Mouse (Mus musculus) embryonic facial prominence, embryonic 14.5 days (tissue): ENCODE measurements around the gene Olfm2. TPM values are rescaled to one million over a fixed set of nuclear protein-coding genes. Genes with fewer than 3 reads are reported as not detected.

ENCODE experiments used
- ATAC-seq: fragments of 200-750 bp; cut with Nextera tagmentation; 2 replicates; pipeline ENCODE4 v1.8.0; 2017; ENCODE audit warnings: low read depth, moderate number of reproducible peaks, moderate TSS enrichment
- DNase-seq: peaks from one replicate; pipeline ENCODE4 v3.0.0-alpha.2; 2015; ENCODE audit warnings: low spot score
- H3K27ac ChIP-seq: fragments of 300-500 bp; sonication (generic); replicated peaks from 2 replicates; pipeline ENCODE4 v1.5.1; 2014; ENCODE audit warnings: low read depth, mild to moderate bottlenecking, low read length, moderate library complexity
- H3K27me3 ChIP-seq: fragments of 300-500 bp; sonication (generic); replicated peaks from 2 replicates; pipeline ENCODE4 v1.6.1; 2014; ENCODE audit warnings: low read length; ENCODE audit not compliant: control insufficient read depth, insufficient read depth
- H3K36me3 ChIP-seq: fragments of 300-500 bp; sonication (generic); 2 replicates; pipeline ENCODE4 v1.6.1; 2014; ENCODE audit warnings: low read length, mixed read lengths; ENCODE audit not compliant: control insufficient read depth, insufficient read depth
- H3K4me1 ChIP-seq: fragments of 300-500 bp; sonication (generic); 2 replicates; pipeline ENCODE4 v1.6.1; 2014; ENCODE audit warnings: antibody characterized with exemption, low read length; ENCODE audit not compliant: control insufficient read depth, insufficient read depth
- H3K4me2 ChIP-seq: fragments of 300-500 bp; sonication (generic); 2 replicates; pipeline ENCODE4 v1.6.1; 2014; ENCODE audit warnings: low read depth, mild to moderate bottlenecking, low read length, moderate library complexity, mixed read lengths
- H3K4me3 ChIP-seq: fragments of 300-500 bp; sonication (generic); 2 replicates; pipeline ENCODE4 v1.5.1; 2014; ENCODE audit warnings: low read depth, mild to moderate bottlenecking, low read length
- H3K9ac ChIP-seq: fragments of 300-500 bp; sonication (generic); 2 replicates; pipeline ENCODE4 v1.6.1; 2014; ENCODE audit warnings: low read depth, mild to moderate bottlenecking, low read length, moderate library complexity, mixed read lengths
- H3K9me3 ChIP-seq: fragments of 300-500 bp; sonication (generic); 2 replicates; pipeline ENCODE4 v1.6.1; 2016; ENCODE audit warnings: low read length; ENCODE audit not compliant: control insufficient read depth
- WGBS: fragments of 180-500 bp; shearing (Covaris S2); extraction: QIAGEN DNeasy Blood & Tissue Kit; methylation state at CpG from one replicate; pipeline ENCODE4 v1.1.7; 2014; 5-methylcytosine and 5-hydroxymethylcytosine counted together
- polyA plus RNA-seq: library from polyadenylated mRNA; unstranded; fragments of >200 nt; fragmentation: Nextera tagmentation; extraction: Ambion mirVana; gene quantifications from 2 replicates; pipeline ENCODE4 v1.2.1, GENCODE M21; 2014

Olfm2 gene
- polyA plus RNA-seq, 1 experiment from 2014 or later, result 9.2 TPM

GRCm38 (mm10) chr9:20664366-20664765, 81.8 kb downstream of the Olfm2 start:
- H3K36me3 ChIP-seq, result peaks cover 41% of the 10 kb centered on the region
- WGBS, result 73% methylated on average over 2 of the region's 2 CpGs
- no peak overlapping the region for H3K4me2 ChIP-seq
- H3K27me3 ChIP-seq, result no peaks in the 10 kb centered on the region
- ATAC-seq (peak; percentile 31; the same call in 1 of the 2 replicates), DNase-seq (no peak)
- H3K4me3 ChIP-seq, result no peak overlapping the region
- H3K9ac ChIP-seq, result no peak overlapping the region
- H3K27ac ChIP-seq, result no peak overlapping the region
- H3K9me3 ChIP-seq, result no peaks in the 10 kb centered on the region
- H3K4me1 ChIP-seq, result no peaks in the 10 kb centered on the region

- DNase-seq (no peak), ATAC-seq (peak; percentile 4; the same call in 1 of the 2 replicates)
- no peaks in the 10 kb centered on the region for H3K4me1 ChIP-seq
- H3K27me3 ChIP-seq, result no peaks in the 10 kb centered on the region
- no peak overlapping the region for H3K4me2 ChIP-seq
- H3K36me3 ChIP-seq, result peaks cover 45% of the 10 kb centered on the region
- no peak overlapping the region for H3K27ac ChIP-seq
- WGBS, result 88% methylated on average over 2 of the region's 2 CpGs
- no peak overlapping the region for H3K4me3 ChIP-seq
- no peaks in the 10 kb centered on the region for H3K9me3 ChIP-seq
- no peak overlapping the region for H3K9ac ChIP-seq
Measured at GRCm38 (mm10) chr9:20663956-20664355, 82.2 kb downstream of the Olfm2 start.

GRCm38 (mm10) chr9:20662874-20663273, 83.3 kb downstream of the Olfm2 start:
- H3K4me2 ChIP-seq, result no peak overlapping the region
- H3K36me3 ChIP-seq, result peaks cover 56% of the 10 kb centered on the region
- no peak overlapping the region for H3K27ac ChIP-seq
- WGBS, result 96% methylated on average over 8 of the region's 8 CpGs
- DNase-seq (no peak), ATAC-seq (no peak)
- H3K4me1 ChIP-seq, result no peaks in the 10 kb centered on the region
- H3K9me3 ChIP-seq, result no peaks in the 10 kb centered on the region
- no peak overlapping the region for H3K9ac ChIP-seq
- H3K27me3 ChIP-seq, result no peaks in the 10 kb centered on the region
- no peak overlapping the region for H3K4me3 ChIP-seq

DNA sequence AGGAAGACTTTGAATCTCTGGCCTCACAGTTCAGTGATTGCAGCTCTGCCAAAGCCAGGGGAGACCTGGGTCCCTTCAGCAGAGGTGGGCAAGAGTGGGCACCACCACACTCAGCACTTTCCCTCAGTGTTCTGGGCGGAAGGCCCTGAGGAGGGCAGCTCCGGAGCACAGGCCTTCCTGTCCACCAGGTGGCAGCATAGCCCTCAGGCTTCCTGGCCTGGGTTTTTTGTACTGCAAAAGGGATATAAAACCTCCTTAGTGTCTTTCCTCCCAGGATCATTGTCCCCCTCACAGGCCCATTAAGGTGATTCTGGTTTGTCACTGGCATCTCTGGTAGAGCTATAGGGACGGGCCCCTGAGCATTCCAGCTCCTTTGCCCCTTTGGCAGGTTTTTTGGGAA, 83.8 kb downstream of the Olfm2 start:
- DNase-seq (peak; percentile 62), ATAC-seq (no peak)
- WGBS, result 61% methylated on average over 3 of the region's 3 CpGs
- no peak overlapping the region for H3K4me3 ChIP-seq
- H3K9ac ChIP-seq, result no peak overlapping the region
- no peaks in the 10 kb centered on the region for H3K4me1 ChIP-seq
- H3K27ac ChIP-seq, result no peak overlapping the region
- H3K4me2 ChIP-seq, result no peak overlapping the region
- no peaks in the 10 kb centered on the region for H3K9me3 ChIP-seq
- H3K36me3 ChIP-seq, result peaks cover 61% of the 10 kb centered on the region
- no peaks in the 10 kb centered on the region for H3K27me3 ChIP-seq

- DNase-seq, result no peak
- H3K36me3 ChIP-seq, result peaks cover 72% of the 10 kb centered on the region
- H3K4me3 ChIP-seq, result no peak overlapping the region
- no peak for ATAC-seq
- no peak overlapping the region for H3K27ac ChIP-seq
- no peak overlapping the region for H3K4me2 ChIP-seq
- H3K4me1 ChIP-seq, result 0 out of 2 replicates have a peak, but pooled peaks cover 6% of the 10 kb centered on the region
- H3K27me3 ChIP-seq, result no peaks in the 10 kb centered on the region
- H3K9ac ChIP-seq, result no peak overlapping the region
- no peaks in the 10 kb centered on the region for H3K9me3 ChIP-seq
- WGBS, result 95% methylated on average over 3 of the region's 3 CpGs
Measured at GRCm38 (mm10) chr9:20657546-20657945, 88.6 kb downstream of the Olfm2 start.

DNA sequence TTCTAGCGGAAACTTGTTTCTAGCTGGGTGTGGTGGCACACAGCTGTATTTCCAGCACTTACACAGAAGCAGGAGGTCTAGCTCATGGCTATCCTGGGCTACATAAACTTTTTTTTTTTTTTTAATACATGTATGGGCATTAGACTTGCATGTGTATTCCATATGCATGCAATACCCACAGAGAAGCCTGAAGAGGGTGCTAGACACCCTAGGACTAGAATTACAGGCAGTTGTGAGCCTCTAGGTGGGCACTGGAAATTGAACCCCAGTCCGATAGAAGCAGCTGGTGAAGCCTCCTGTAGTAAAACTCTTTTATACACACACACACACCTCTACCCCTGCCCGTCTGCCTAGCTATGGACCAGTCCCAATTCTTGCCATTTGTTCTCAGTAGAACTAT, 92.3 kb downstream of the Olfm2 start:
- no peak for DNase-seq
- H3K4me1 ChIP-seq, result 0 out of 2 replicates have a peak, but pooled peaks cover 9% of the 10 kb centered on the region
- no peak overlapping the region for H3K27ac ChIP-seq
- 0 out of 2 replicates have a peak overlapping the region, but pooled peaks have one; percentile 63 for H3K4me2 ChIP-seq
- H3K27me3 ChIP-seq, result no peaks in the 10 kb centered on the region
- 91% methylated on average over 3 of the region's 3 CpGs for WGBS
- H3K9ac ChIP-seq, result no peak overlapping the region
- H3K4me3 ChIP-seq, result no peak overlapping the region
- no peak for ATAC-seq
- H3K36me3 ChIP-seq, result peaks cover 50% of the 10 kb centered on the region
- H3K9me3 ChIP-seq, result no peaks in the 10 kb centered on the region

- Histone ChIP-seq H3K27ac (no peak overlapping the region), H3K4me2 (peak overlapping the region; percentile 63), H3K4me1 (0 out of 2 replicates have a peak, but pooled peaks cover 9% of the 10 kb centered on the region), H3K4me3 (peak overlapping the region; percentile 94), H3K27me3 (no peaks in the 10 kb centered on the region), H3K36me3 (peaks cover 50% of the 10 kb centered on the region), H3K9ac (peak overlapping the region; percentile 91), H3K9me3 (no peaks in the 10 kb centered on the region)
- WGBS, result under 1% methylated on average over 15 of the region's 25 CpGs
- ATAC-seq (peak; percentile 2; the same call in 1 of the 2 replicates), DNase-seq (no peak)
Measured at GRCm38 (mm10) chr9:20652260-20652658, 93.9 kb downstream of the Olfm2 start.

DNA sequence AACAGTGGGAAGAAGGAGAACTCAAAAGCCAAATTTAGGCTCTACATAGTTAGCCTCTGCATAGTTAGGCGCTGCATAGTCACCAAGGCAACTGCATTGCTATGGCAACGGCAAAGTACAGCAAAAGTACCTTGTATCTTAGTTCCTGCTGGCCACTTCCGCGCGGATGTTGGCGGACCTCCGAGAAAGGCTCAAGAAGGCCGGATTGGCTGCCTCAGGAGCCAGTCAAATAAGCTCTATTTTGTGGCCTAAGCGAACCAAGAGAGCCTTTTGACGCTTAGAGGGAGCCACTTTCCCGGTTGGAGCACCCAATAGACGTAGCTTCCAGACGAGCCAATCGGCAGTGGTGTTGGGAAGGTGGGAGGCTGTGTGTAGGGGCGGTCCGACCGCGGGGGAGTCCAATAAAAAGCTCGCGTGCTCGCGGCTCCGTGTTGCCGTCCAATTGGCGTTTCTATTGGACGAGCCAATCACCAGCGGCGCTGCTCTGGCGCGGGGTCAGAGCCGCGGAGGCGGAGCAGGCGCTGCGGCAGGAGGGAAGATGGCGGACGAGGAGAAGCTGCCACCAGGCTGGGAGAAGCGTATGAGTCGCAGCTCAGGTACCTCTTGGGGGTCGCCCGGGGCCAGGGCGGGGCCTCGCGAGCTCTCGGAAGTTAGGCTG, 94.4 kb downstream of the Olfm2 start, which contains the start of gene Pin1:
Gene Pin1, plus strand, starts transcription at position 494 of the 658 bp plus-strand sequence.
- 0% methylated on average over 45 of the region's 45 CpGs for WGBS
- Histone ChIP-seq H3K9ac (peak within 1 kb of the TSS; percentile 91), H3K4me2 (peak within 1 kb of the TSS; percentile 71), H3K36me3 (peaks cover 49% of the 10 kb centered on the region), H3K27ac (peak within 1 kb of the TSS; percentile 65; the same call in 1 of the 2 replicates), H3K4me1 (0 out of 2 replicates have a peak, but pooled peaks cover 9% of the 10 kb centered on the region), H3K4me3 (peak within 1 kb of the TSS; percentile 94), H3K9me3 (no peaks in the 10 kb centered on the region), H3K27me3 (no peaks in the 10 kb centered on the region)
- ATAC-seq, result peak; percentile 100
- peak; percentile 100 for DNase-seq

DNA sequence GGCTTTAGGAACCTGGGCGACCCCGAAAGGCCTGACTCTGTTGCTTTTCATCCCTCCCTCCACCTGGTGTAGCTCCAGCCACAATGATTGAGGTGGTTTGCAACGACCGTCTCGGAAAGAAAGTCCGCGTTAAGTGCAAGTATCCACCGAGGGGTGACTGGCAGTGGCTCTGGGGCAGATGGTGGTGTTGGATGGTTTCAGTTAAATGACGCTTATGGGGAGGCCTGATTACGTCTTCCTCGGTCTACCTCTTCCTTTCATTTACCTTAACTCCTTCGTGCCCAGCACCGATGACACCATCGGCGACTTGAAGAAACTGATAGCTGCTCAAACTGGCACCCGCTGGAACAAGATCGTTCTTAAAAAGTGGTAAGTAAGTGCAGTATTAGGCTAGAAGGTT, 101.0 kb downstream of the Olfm2 start:
- 4% methylated on average over 17 of the region's 17 CpGs for WGBS
- ATAC-seq (no peak), DNase-seq (peak; percentile 32)
- peak overlapping the region; percentile 86 for H3K9ac ChIP-seq
- no peaks in the 10 kb centered on the region for H3K27me3 ChIP-seq
- no peaks in the 10 kb centered on the region; the same call in none of the 2 replicates for H3K4me1 ChIP-seq
- H3K27ac ChIP-seq, result peak overlapping the region; percentile 83
- H3K9me3 ChIP-seq, result no peaks in the 10 kb centered on the region
- peak overlapping the region; percentile 74 for H3K4me3 ChIP-seq
- H3K36me3 ChIP-seq, result peaks cover 31% of the 10 kb centered on the region
- peak overlapping the region; percentile 81 for H3K4me2 ChIP-seq
